Mouse (Mus musculus) heart, adult 9 months (tissue): ENCODE data around the gene Jmjd6.
"Not testable (repeated sequence)": the region's sequence is repeated elsewhere in the genome, so short reads cannot be mapped to it uniquely, and the experiment has no call there.

Experiments
- DNase-seq, 2 experiments: peaks; one replicate each; pipeline ENCODE4 v3.0.0; 2022; ENCODE audit warnings: low spot score in 2 of 2

Gene Jmjd6

GRCm38 (mm10) chr11:116823885-116824284 lies 19.4 kb downstream of the Jmjd6 start:
- not testable (repeated sequence) for DNase-seq

GRCm38 (mm10) chr11:116823255-116823654 lies 20.0 kb downstream of the Jmjd6 start:
- no peak for DNase-seq

GRCm38 (mm10) chr11:116822626-116823025 lies 20.6 kb downstream of the Jmjd6 start:
- DNase-seq = no peak

GRCm38 (mm10) chr11:116822215-116822614 lies 21.0 kb downstream of the Jmjd6 start:
- DNase-seq = no peak

- peak in 1 of 2 experiments; percentile 50 for DNase-seq
These were observed 21.9 kb downstream of the Jmjd6 start for GRCm38 (mm10) chr11:116821057-116821940.

- peak in 1 of 2 experiments; percentile 55 for DNase-seq
These were observed 23.2 kb downstream of the Jmjd6 start for GRCm38 (mm10) chr11:116819932-116820593.

GRCm38 (mm10) chr11:116818722-116819121 lies 24.5 kb downstream of the Jmjd6 start:
- DNase-seq = no peak

GRCm38 (mm10) chr11:116817567-116817966 lies 25.7 kb downstream of the Jmjd6 start:
- DNase-seq = no peak

- DNase-seq = peak; percentile 66 to 77
These were observed 26.5 kb downstream of the Jmjd6 start for GRCm38 (mm10) chr11:116816769-116817168.

GRCm38 (mm10) chr11:116814884-116815415 lies 28.3 kb downstream of the Jmjd6 start:
- no peak for DNase-seq

- peak; percentile 84 to 85 for DNase-seq
These were observed 29.0 kb downstream of the Jmjd6 start for GRCm38 (mm10) chr11:116814076-116814883.

GRCm38 (mm10) chr11:116813610-116814009 lies 29.6 kb downstream of the Jmjd6 start:
- no peak for DNase-seq

GRCm38 (mm10) chr11:116812793-116813529 lies 30.3 kb downstream of the Jmjd6 start:
- no peak for DNase-seq

- no peak for DNase-seq
These were observed 32.0 kb downstream of the Jmjd6 start for GRCm38 (mm10) chr11:116810983-116811901.

- no peak for DNase-seq
These were observed 32.7 kb downstream of the Jmjd6 start for GRCm38 (mm10) chr11:116810528-116810927.

GRCm38 (mm10) chr11:116809520-116809919 lies 33.7 kb downstream of the Jmjd6 start:
- DNase-seq = no peak

GRCm38 (mm10) chr11:116808811-116809395 lies 34.3 kb downstream of the Jmjd6 start:
- no peak for DNase-seq

- peak; percentile 77 to 88 for DNase-seq
These were observed 35.2 kb downstream of the Jmjd6 start for GRCm38 (mm10) chr11:116807938-116808606.

GRCm38 (mm10) chr11:116807526-116807925 lies 35.7 kb downstream of the Jmjd6 start:
- no peak for DNase-seq
